Mouse (Mus musculus): ENCODE results near the gene Gnat2.

GRCm38 (mm10) chr3:108111320-108111719 lies 18.7 kb downstream of the Gnat2 start:
- no peak for TF ChIP-seq GATA1 (IDR thresholded peaks at IDR 0.05; ENCODE audit: borderline replicate concordance, low read length)
- no peak for TF ChIP-seq CTCF (IDR thresholded peaks at IDR 0.05; ENCODE audit: low read depth, low read length)
- TF ChIP-seq TAL1 (conservative IDR thresholded peaks at IDR 0.05; ENCODE audit: low read depth, low read length), result no peak
- TF ChIP-seq GATA2 (IDR thresholded peaks at IDR 0.05; ENCODE audit: borderline replicate concordance, low read depth, low read length), result no peak
- no peak for TF ChIP-seq POLR2AphosphoS5 (IDR thresholded peaks at IDR 0.05; ENCODE audit: insufficient replicate concordance, low read depth, low read length)
